Mouse (Mus musculus): ENCODE measurements around the gene Pfn2. TPM values are rescaled to one million over a fixed set of nuclear protein-coding genes. Genes with fewer than 3 reads are reported as not detected.

Gene Pfn2
- polyA plus RNA-seq, 1 experiment from 2014 or later: 95.4 TPM

Other genes starting within 250 kb of the Pfn2 start
- gene Commd2, start 196.4 kb downstream of the Pfn2 start, polyA plus RNA-seq (2015; fragmentation: Nextera tagmentation; extraction: Ambion mirVana): 88.7 and 94.3 TPM in 2 replicates
- 0.16 and 0.19 TPM in 2 replicates for gene Ankub1, start 155.3 kb downstream of the Pfn2 start, polyA plus RNA-seq (2015; fragmentation: Nextera tagmentation; extraction: Ambion mirVana)
- 89.8 and 92.5 TPM in 2 replicates for gene Rnf13, start 112.0 kb downstream of the Pfn2 start, polyA plus RNA-seq (2015; fragmentation: Nextera tagmentation; extraction: Ambion mirVana)

Data from lung, embryonic 15.5 days (tissue).